Mouse (Mus musculus): ENCODE results near the gene Mical3.

GRCm38 (mm10) chr6:121037086-121037485 is 93.7 kb downstream of the Mical3 start:
- TF ChIP-seq ZC3H11A (IDR thresholded peaks at IDR 0.05; ENCODE audit: borderline replicate concordance, low read depth, low read length): no peak
- TF ChIP-seq MAFK (IDR thresholded peaks at IDR 0.05; ENCODE audit: insufficient read depth, low read depth, low read length): no peak
- TF ChIP-seq CHD2 (IDR thresholded peaks at IDR 0.05; ENCODE audit: low read depth, low read length): no peak
- TF ChIP-seq ZNF384 (IDR thresholded peaks at IDR 0.05; ENCODE audit: low read depth, low read length): no peak
- TF ChIP-seq HCFC1 (IDR thresholded peaks at IDR 0.05; ENCODE audit: borderline replicate concordance, insufficient read depth, low read length): no peak

Data from ES-E14 (cell line).